Mouse (Mus musculus) embryonic fibroblast, embryonic 13.5 days (primary cell): ENCODE data around the gene Dcbld1. TPM values are rescaled to one million over a fixed set of nuclear protein-coding genes. Genes with fewer than 3 reads are reported as not detected.
"Not testable (repeated sequence)": the region's sequence is repeated elsewhere in the genome, so short reads cannot be mapped to it uniquely, and the experiment has no call there.

Experiments used
- H3K27ac ChIP-seq: 2 replicates; pipeline ENCODE4 v1.5.1; 2012; ENCODE audit warnings: low read length, control low read depth, inconsistent platforms; ENCODE audit not compliant: insufficient read depth
- H3K4me1 ChIP-seq: 2 replicates; pipeline ENCODE4 v1.6.1; 2011; ENCODE audit warnings: low read length; ENCODE audit not compliant: control insufficient read depth, insufficient read depth
- H3K4me3 ChIP-seq: 2 replicates; pipeline ENCODE4 v1.5.1; 2011; ENCODE audit warnings: mild to moderate bottlenecking, control low read depth, low read length; ENCODE audit not compliant: insufficient read depth
- CTCF ChIP-seq: IDR thresholded peaks from 2 replicates; pipeline ENCODE4 v1.5.1; 2011; ENCODE audit warnings: mild to moderate bottlenecking, control low read depth, low read length, moderate library complexity, borderline replicate concordance; ENCODE audit not compliant: insufficient read depth
- POLR2A ChIP-seq: IDR thresholded peaks from 2 replicates; pipeline ENCODE4 v1.6.1; 2011; ENCODE audit warnings: low read depth, mild to moderate bottlenecking, control low read depth, low read length, moderate library complexity
- polyA plus RNA-seq: library from polyadenylated mRNA; stranded (reverse); fragments of >200 nt; gene quantifications from 2 replicates; pipeline ENCODE4 v1.2.4, GENCODE M21; 2011; ENCODE audit warnings: low read depth; ENCODE audit not compliant: missing spikeins, insufficient read length

The Dcbld1 gene
- polyA plus RNA-seq, 1 experiment: 6.5 TPM

DNA sequence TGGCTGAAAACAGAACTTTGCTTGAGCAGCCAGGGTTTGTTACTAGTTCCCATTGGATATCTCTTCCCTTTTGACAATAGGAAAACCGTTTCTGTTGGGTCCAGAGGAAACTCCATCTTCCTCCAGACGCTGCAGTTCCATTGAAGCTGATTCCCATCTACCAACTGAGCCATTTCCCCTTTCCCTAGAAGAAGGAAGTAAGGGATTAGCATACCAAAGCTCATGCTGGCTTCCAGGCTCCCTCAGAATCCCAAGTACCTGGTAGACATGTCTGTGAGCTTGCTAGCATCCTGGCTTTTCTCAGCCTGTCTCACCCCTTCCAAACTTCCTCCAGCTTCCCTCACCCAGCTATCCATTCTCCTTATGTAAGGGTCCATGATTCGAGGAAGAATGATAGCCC lies 45.4 kb downstream of the Dcbld1 start:
- Histone ChIP-seq H3K27ac (no peak overlapping the region), H3K4me1 (no peaks in the 10 kb centered on the region), H3K4me3 (no peak overlapping the region)
- TF ChIP-seq CTCF: no peak
- no peak for TF ChIP-seq POLR2A

DNA sequence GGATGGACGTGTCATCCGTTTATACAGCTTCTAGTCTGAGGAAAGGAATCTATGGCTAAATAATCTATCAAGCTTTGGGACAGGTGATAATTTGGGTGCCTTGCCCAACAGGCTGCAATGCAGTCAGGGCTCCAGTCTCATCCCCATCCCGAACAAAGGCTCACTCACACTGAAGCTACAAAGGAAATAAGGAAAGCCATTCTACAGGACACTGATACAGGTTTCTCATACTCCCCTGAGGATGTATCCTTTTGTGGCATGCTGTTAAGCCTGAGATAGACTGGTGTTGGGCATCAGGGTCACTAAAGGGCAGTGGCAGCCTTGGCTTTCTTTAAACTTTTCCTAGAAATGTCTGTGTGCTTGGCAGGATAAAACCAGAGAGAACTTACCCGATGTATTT lies 46.5 kb downstream of the Dcbld1 start:
- Histone ChIP-seq H3K27ac (no peak overlapping the region), H3K4me3 (no peak overlapping the region), H3K4me1 (no peaks in the 10 kb centered on the region)
- TF ChIP-seq CTCF (no peak), POLR2A (no peak)

DNA sequence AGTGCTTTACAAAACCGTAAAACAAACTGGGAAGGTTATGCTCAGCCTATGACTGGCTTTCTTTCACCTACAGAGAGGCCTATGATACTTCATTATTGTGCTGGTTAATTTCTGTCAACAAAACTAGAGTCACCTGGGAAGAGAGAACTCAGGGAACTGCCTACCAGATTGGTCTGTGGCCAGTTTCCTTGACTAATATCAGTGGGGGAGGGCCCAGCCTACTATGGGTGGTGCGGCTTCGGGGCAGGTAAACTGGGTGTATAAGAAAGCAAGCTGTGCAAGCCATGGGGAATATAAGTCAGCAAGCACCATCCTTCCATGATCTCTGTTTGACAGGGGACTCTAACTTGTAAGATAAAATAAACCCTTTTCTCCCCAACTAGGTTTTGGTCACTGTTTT lies 47.2 kb downstream of the Dcbld1 start:
- H3K27ac ChIP-seq: no peak overlapping the region
- TF ChIP-seq POLR2A: no peak
- no peak for TF ChIP-seq CTCF

DNA sequence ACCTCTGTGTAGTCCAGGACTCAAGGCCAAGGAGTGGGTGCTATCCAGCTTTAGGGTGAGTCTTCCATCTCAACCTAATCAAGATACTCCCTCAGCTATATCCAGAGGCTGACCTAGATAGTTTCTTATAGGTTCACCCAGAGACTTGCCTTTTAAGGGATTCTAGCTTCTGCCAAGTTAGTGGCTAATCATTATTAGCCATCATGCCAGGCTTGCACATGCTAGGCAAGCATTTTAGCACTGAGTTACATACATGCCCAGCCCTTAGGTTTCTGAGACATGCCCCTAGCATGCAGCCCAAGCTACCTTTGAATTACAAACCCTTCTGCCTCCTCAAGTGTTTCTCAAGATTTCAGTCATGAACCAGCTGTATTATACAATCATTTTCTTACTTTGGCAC lies 47.9 kb downstream of the Dcbld1 start:
- TF ChIP-seq POLR2A: no peak
- TF ChIP-seq CTCF: no peak
- Histone ChIP-seq H3K4me3 (no peak overlapping the region), H3K4me1 (no peaks in the 10 kb centered on the region), H3K27ac (no peak overlapping the region)

More for the DNA sequence above, 47.2 kb downstream of the Dcbld1 start:
- H3K4me1 ChIP-seq: no peaks in the 10 kb centered on the region
- H3K4me3 ChIP-seq: no peak overlapping the region

DNA sequence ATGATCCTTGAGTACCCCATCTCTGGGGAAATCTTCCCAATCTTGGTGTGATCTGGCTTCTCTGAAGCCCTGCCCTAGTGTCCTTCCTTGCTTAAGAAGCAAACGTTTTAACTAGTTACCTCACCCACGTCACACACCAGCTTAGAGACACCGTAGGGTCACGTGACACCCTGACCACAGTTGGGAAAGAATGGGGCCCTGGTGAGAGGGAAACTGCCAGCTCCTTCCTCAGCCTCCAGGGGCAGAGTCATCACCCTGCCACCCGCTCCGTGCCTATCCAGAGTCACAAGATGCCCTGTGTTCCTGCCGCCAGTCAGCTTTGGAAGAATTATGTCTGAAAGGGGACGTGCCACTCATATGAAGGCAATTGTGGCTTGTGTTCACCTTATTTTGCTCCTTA lies 51.2 kb downstream of the Dcbld1 start:
- no peak for TF ChIP-seq POLR2A
- no peak for TF ChIP-seq CTCF
- Histone ChIP-seq H3K4me1 (no peaks in the 10 kb centered on the region), H3K27ac (no peak overlapping the region), H3K4me3 (no peak overlapping the region)

DNA sequence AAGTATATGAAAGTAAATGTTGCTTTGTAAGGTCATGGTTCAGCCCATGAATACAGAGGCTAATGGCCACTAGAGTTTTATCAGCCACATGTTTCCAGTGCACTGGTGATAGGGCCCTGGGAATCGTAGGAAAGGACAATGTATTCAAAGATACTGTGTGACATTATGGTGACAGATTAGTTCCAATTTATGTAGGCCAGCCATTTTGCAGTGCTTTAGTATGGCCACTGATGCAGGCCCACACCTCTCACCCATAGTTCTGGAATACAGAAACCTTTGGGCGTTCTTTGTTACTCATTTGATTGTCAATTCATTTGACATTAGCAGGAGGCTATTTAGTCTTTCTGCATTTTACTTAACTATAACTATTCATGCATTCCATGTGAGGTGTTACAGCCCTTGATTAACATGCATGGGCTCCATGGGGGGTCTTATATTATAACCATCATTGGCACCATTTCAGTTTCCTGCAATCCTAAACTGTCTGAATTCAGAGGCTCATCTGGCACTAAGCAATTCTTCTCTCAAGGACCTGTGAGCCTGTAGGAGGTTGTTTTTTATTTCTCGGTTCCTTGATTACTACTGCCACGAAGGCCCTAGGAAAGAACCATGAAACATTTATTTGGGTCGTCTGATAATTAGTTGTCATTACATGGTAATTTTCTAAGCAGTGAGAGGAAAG lies 54.6 kb downstream of the Dcbld1 start:
- Histone ChIP-seq H3K4me1 (no peaks in the 10 kb centered on the region), H3K4me3 (no peak overlapping the region), H3K27ac (no peak overlapping the region)
- TF ChIP-seq CTCF (no peak), POLR2A (no peak)

- no peak overlapping the region for H3K27ac ChIP-seq
- TF ChIP-seq POLR2A: no peak
- TF ChIP-seq CTCF: no peak
- no peaks in the 10 kb centered on the region for H3K4me1 ChIP-seq
- no peak overlapping the region for H3K4me3 ChIP-seq
These were observed 55.8 kb downstream of the Dcbld1 start for GRCm38 (mm10) chr10:52289261-52289660.

DNA sequence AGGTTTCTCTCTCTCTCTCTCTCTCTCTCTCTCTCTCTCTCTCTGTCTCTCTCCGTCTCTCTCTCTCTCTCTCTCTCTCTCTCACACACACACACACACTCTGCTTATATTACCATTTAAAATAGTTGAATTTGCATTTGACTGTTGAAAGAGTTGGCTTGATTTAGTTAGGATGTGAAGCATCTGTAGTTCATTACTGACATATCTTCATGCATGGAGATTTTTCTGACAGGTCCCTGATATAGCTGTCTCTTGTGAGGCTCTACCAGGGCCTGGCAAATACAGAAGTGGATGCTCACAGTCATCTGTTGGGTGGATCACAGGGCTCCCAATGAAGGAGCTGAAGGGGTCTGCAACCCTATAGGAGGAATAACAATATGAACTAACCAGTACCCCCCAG lies 59.0 kb downstream of the Dcbld1 start:
- not testable (repeated sequence) for H3K27ac ChIP-seq, H3K4me3 ChIP-seq

DNA sequence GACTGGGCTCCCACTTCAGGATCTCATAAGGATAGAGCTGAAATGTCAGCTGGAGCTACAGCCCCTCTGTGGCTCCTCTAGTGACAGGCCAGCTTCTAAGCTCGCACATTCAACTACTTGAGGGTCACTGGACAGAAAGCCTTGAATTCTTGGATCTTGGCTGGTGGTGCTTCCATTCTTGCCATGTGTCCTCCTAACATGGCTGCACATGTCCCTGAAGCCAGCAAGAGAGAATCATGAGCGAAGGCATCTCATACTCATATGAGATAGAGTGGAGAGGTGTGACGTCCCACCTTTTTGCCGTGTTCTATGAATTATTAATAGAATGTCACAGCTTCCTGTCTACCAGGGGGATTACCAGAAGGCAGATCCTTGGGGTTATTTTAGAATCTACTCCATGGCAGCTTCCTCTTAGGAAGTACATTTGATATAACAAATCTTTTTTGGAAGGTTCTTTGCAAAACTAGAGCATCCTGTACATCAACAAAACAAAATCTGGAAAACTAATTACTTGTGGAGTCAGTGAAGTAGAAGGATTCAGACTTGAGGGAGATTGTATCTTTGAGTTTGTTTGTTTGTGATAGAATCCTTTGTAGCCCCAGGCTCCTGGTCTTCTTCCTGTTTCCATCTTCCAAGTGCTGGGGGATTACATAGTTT lies 60.6 kb downstream of the Dcbld1 start:
- TF ChIP-seq CTCF: no peak
- no peak for TF ChIP-seq POLR2A
- no peak overlapping the region for H3K27ac ChIP-seq
- no peaks in the 10 kb centered on the region for H3K4me1 ChIP-seq
- H3K4me3 ChIP-seq: no peak overlapping the region

More for the DNA sequence above, 59.0 kb downstream of the Dcbld1 start:
- H3K4me1 ChIP-seq: not testable (repeated sequence)

DNA sequence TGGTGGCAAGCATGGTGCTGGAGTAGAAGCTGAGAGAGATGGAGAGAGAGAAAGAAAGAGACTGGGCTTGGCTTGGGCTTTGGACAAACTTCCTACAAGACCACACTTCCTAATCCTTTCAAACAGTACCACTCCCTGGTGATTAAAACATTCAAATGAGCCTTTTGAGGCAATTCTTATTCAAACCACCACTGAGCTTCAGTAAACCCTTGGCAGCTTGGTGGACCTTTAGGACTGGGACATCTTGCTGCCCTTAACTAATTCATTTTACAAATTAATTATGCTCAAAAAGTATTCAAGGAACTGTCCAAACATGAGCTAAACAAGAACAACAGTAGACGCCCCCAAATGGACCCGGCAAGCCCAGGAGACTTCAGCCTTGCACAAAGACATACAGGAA lies 62.5 kb downstream of the Dcbld1 start:
- Histone ChIP-seq H3K4me3 (no peak overlapping the region), H3K4me1 (no peaks in the 10 kb centered on the region), H3K27ac (no peak overlapping the region)
- TF ChIP-seq POLR2A: no peak
- TF ChIP-seq CTCF: no peak

DNA sequence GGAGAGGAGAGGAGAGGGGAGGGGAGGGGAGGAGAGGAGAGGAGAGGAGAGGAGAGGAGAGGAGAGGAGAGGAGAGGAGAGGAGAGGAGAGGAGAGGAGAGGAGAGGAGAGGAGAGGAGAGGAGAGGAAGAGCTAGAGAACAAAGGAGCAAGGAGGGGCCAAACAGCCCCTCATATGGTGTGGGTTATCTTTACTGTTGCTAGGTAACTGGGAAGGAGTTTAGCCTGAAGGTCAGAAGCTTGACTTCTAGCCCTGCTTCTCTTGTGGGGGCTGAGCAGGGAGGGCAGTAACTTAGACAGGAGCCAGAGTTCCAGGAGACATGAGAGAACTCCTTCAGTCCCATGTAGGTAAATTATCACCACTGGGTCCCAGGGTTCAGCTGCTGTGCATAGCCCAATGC lies 65.1 kb downstream of the Dcbld1 start:
- not testable (repeated sequence) for H3K27ac ChIP-seq, H3K4me1 ChIP-seq, H3K4me3 ChIP-seq
